Comparison of ENCODE assay signal across 18 mouse cellular contexts in the genomic region with DNA sequence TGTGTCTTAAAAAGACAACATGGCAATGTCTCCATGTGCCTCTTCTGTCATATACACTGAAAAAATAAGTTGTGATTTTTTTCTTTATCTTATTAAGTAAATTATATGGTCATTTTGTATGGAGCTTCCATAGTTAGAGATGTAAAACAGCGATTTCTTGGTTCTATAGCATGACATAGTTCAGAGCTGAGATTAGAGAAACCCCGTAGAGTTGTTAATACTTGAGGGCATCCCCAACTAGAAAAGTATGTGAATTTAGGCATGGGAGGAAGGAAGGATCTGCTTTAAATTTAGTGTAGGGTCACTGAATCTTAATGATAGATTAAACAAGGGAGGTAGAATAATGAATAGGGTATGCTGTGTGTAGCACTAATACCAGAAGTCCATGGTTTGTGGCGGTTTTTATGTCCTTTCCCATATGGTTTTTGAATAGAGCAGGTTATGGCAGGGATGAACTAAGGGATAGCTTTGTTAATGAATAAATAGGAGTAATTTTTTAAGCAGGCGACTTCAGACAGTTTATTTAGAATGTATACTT.
"Had no signal": no experiment of that assay in that cellular context is flagged by ENCODE, and none has a peak within 500 bp of the region (broad histone marks: within the 10 kb centered on the region; RNA-seq: fewer than 3 reads in every experiment).

No protein-coding gene starts in this region.

- H3K27ac ChIP-seq: liver, embryonic 13.5 days; liver, embryonic 15.5 days; lung, embryonic 15.5 days; macrophage; neural tube, embryonic 12.5 days; stomach, embryonic 15.5 days; stomach, postnatal 0 days had no signal

- H3K36me3 ChIP-seq: liver, embryonic 13.5 days; liver, embryonic 15.5 days; lung, embryonic 15.5 days; neural tube, embryonic 12.5 days; stomach, embryonic 15.5 days had no signal

- H3K4me1 ChIP-seq: liver, embryonic 13.5 days; liver, embryonic 15.5 days; lung, embryonic 15.5 days; neural tube, embryonic 12.5 days; stomach, embryonic 15.5 days had no signal

- ATAC-seq: liver, postnatal 0 days; lung, postnatal 0 days had no signal

- H3K9ac ChIP-seq: liver, embryonic 13.5 days; liver, embryonic 15.5 days; liver, postnatal 0 days; lung, embryonic 15.5 days; neural tube, embryonic 12.5 days; stomach, embryonic 15.5 days had no signal

- H3K9me3 ChIP-seq: liver, embryonic 13.5 days; liver, embryonic 15.5 days; lung, embryonic 15.5 days; megakaryocyte, embryonic 14.5 days; neural tube, embryonic 12.5 days; stomach, embryonic 15.5 days had no signal

- DNase-seq: liver, embryonic 13.5 days; liver, postnatal 0 days; lung, adult 2 months; lung, postnatal 14 days; lung, postnatal 36 days; midbrain, embryonic 14.5 days; right cerebral cortex, postnatal 14 days; thymus, adult 2 months; thymus, postnatal 25 days; thymus, postnatal 4 days had no signal

- H3K27me3 ChIP-seq: liver, embryonic 13.5 days; liver, embryonic 15.5 days; lung, embryonic 15.5 days; megakaryocyte, embryonic 14.5 days; neural tube, embryonic 12.5 days; stomach, embryonic 15.5 days had no signal

- H3K4me3 ChIP-seq: liver, embryonic 13.5 days; liver, embryonic 15.5 days; lung, embryonic 15.5 days; megakaryocyte, embryonic 14.5 days; neural tube, embryonic 12.5 days; stomach, embryonic 15.5 days had no signal

- H3K4me2 ChIP-seq: liver, embryonic 13.5 days; liver, embryonic 15.5 days; lung, embryonic 15.5 days; neural tube, embryonic 12.5 days; stomach, embryonic 15.5 days had no signal
